Mouse (Mus musculus) heart, postnatal 10 days (tissue): ENCODE measurements around the gene Ms4a7. TPM values are rescaled to one million over a fixed set of nuclear protein-coding genes. Genes with fewer than 3 reads are reported as not detected.
"Not testable (repeated sequence)": the region's sequence is repeated elsewhere in the genome, so short reads cannot be mapped to it uniquely, and the experiment has no call there.

ENCODE experiments used
- DNase-seq, 2 experiments: peaks; one replicate each; pipeline ENCODE4 v3.0.0; 2021
- intact Hi-C: fragments of 180-260 bp; cut with DNase I; formaldehyde crosslinking; loops from one replicate; pipeline ENCODE4 v1.15.1; 2025
- total RNA-seq, 2 experiments: library from RNA; stranded (reverse); gene quantifications; 2 replicates each; pipeline ENCODE4 v1.2.3; 2021

The Ms4a7 gene
- total RNA-seq: under 1 TPM; 0.89 to 0.97 TPM

DNA sequence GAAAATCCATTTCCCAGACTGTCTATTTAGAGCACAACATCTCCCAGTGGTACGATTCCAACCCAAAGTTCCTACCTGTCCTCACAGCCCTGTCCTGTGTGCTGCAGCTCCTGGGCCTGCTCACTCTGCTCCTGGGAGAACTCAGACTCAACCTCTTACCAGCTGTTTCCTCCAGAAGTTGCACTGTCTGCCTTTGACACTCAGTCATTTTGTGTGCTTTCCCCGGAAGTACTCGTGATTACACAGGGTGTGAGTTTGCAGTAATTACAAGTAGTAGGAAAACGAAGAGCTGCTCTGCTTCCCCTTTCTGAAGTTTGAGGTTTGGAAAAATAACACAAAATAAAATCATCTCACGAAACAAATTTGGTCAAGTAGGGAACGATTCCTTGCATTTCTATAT is at the start of gene Ms4a7:
Gene Ms4a7 (minus strand): TSS at position 215 of the 400 bp plus-strand sequence.
- no peak for DNase-seq
- intact Hi-C loops: no loop called here

GRCm38 (mm10) chr19:11376399-11376798 is 40.5 kb upstream of the Ms4a7 start:
- intact Hi-C loops: no loop called here
- DNase-seq: no peak

- intact Hi-C loops: no loop called here
- DNase-seq: no peak
These were observed 39.3 kb upstream of the Ms4a7 start, which contains the start of gene Ms4a4a for GRCm38 (mm10) chr19:11375273-11375672. TSS of gene Ms4a4a (plus strand) at chr19:11375523.

DNA sequence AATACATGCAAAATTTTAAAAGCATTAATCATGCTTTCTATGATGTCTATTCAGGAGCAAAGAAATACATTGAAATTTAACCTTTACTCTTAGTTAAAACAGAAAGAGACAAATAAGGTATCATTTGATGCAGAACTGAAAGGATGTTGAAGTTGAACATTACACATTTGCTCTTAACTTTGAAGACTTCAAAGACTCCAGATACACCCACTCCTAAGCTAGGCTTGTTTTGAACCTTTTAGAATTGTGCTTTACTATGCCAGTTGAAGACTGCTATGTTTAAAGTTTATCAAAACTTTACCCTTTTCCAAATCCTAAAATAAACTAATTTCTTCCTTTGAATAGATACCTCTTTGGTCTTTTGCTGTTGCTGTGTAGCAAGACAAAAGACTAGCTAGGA is 35.2 kb upstream of the Ms4a7 start:
- intact Hi-C loops: no loop called here

GRCm38 (mm10) chr19:11368310-11368709 is 32.4 kb upstream of the Ms4a7 start:
- DNase-seq: no peak
- intact Hi-C loops: no loop called here

More for the DNA sequence above, 35.2 kb upstream of the Ms4a7 start:
- no peak for DNase-seq

- intact Hi-C loops: no loop called here
- no peak for DNase-seq
These were observed 26.1 kb upstream of the Ms4a7 start for GRCm38 (mm10) chr19:11362002-11362401.

DNA sequence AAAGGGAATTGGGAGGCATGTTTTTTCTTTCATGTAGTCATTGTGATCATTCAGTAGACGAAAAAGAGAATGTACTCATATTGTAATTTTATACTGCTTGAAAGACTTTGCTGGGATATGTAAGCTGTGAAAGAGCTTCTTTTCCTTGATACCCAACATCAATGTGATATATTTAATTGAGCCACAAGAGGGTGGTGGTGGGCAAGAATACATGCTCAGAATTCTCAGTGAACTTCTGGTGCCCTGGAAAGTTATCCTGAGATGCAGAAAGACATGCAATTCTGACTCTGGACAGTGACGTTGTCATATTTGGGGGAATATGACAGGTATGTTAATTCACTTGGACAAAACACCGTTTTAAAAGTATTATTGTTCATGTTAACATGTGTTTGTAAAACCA is 24.2 kb upstream of the Ms4a7 start:
- intact Hi-C loops: no loop called here

DNA sequence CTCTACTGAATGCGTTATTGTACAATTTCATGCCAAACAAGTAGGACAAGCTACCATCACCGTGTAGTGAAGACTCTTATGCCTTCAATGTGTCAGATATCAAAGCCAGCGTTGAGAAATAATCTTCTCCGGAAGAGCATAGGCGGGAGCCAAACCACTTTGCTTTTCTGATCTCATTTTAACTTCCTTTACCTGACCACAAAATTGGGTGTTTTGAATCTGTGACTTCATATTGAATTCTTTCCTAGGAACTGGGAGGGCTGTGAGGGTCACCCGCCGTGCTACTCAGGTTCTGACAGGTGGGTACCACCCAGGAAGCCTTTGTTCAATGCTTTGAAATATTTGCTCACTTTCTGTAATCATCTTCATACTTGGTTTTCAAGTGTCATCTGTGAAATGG is 19.8 kb upstream of the Ms4a7 start:
- intact Hi-C loops: loop anchor here (10.0 kb wide), 1 partner anchor 409 kb away; no protein-coding TSS in a partner anchor

More for the DNA sequence above, 24.2 kb upstream of the Ms4a7 start:
- DNase-seq: peak in 1 of 2 experiments; percentile 8

GRCm38 (mm10) chr19:11351878-11352277 is 15.9 kb upstream of the Ms4a7 start:
- peak; percentile 9 to 23 for DNase-seq
- intact Hi-C loops: loop anchor here (5.0 to 10.0 kb wide), 2 partner anchors 250 to 413 kb away; partner anchors contain the start of gene Ms4a6d

More for the DNA sequence above, 19.8 kb upstream of the Ms4a7 start:
- DNase-seq: no peak

DNA sequence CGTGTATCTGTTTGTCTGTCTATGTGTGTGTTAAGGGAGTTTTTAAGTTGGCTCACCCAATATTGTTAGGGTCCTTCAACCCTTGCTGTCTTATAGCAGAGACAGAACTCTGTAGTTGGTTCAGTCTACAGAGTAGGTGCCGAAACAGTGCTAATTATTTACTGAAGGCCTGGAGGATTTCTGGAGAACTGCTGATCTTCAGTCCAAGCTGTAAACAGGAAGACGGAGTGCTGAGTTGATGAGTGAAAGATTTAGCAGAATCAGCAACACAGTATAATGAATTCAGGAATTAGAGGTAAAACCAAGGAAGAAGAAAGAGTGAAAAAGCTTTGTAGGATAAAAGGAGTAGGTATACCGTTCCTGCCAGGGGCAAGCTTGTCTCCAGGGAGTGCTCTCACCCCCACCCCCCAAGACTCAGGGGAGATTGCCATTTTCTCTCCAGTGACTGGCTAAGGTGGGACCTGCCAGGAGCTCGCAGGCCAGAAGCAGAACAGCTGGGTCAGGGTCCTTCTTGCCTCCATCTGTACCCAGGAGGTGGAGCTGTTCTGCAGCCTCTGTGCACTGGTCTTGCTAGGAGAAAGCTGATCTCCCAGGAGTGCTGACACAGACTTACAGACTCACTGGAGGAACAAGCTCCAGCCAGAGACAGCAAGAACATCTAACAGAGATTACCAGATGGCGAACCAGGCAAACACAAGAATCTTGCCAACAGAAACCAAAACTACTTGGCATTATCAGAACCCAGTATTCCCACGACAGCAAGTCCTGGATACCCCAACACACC is 13.9 kb upstream of the Ms4a7 start:
- DNase-seq: peak; percentile 7 to 16
- intact Hi-C loops: loop anchor here (5.0 to 10.0 kb wide), 2 partner anchors 252 to 415 kb away; partner anchors contain the start of gene Ms4a6d

DNA sequence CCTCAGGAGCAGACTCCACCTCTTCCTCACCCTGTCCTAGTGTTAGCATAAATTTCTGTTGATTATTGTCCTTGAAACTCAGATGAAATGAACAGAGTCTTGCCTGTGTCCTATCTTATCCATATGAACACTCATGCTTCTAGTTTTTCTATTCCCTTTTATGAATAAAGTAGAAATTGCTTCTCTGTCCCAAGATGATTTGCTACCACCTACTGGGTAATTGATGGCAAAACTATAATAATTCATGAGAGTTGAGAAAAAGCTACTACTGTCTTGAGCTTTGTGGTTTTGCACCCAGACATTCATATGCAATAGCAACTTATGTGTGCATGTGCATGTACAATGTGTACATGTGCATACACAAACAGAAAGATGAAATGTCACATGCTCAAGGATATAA is 8.0 kb upstream of the Ms4a7 start:
- DNase-seq: no peak
- intact Hi-C loops: no loop called here

- DNase-seq: no peak
- intact Hi-C loops: no loop called here
These were observed 7.2 kb upstream of the Ms4a7 start for GRCm38 (mm10) chr19:11343147-11343546.

- no peak for DNase-seq
These were observed 14.8 kb downstream of the Ms4a7 start for GRCm38 (mm10) chr19:11321123-11321522.

DNA sequence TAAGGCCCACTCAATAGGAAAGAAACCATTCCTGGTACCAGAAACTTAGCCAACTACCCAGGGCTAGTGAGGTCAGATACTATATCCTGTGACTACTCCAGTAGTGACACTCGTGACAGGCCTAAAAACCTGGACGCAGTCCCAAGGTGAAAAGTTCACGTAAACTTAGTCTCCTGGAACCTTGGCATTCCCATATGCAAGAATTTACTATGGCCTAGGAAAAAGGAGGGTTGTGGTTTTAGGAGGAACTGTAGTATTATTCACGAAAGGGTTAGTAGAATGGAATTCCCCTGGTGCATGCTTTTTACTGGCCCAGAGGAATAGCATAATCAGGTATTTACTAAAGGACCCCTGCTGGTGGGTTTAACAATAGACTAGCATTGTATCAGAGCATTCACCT is 19.2 kb downstream of the Ms4a7 start:
- intact Hi-C loops: no loop called here

More at GRCm38 (mm10) chr19:11321123-11321522, 14.8 kb downstream of the Ms4a7 start:
- intact Hi-C loops: no loop called here

DNA sequence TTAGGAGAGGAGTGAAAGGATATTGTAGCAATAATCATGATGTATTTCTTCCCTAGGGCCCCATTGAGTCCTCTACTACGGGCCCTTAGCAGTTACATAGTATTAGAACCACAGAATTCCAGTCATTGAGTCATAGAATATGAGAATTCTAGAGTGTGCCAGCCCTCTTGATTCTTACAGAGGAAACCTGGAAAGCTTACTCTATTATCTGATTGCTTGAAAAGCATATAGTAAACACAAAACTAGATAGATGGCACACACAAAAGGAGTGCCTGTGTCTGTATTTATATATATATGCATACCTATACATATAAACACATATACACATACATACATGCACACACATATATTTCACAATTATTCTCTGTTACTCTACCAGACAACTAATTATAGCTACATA is 21.6 kb downstream of the Ms4a7 start, which contains the start of gene Ms4a14:
Gene Ms4a14 (minus strand): TSS at position 101 of the 400 bp plus-strand sequence.
- intact Hi-C loops: no loop called here
- no peak for DNase-seq

More for the DNA sequence above, 19.2 kb downstream of the Ms4a7 start:
- no peak for DNase-seq

DNA sequence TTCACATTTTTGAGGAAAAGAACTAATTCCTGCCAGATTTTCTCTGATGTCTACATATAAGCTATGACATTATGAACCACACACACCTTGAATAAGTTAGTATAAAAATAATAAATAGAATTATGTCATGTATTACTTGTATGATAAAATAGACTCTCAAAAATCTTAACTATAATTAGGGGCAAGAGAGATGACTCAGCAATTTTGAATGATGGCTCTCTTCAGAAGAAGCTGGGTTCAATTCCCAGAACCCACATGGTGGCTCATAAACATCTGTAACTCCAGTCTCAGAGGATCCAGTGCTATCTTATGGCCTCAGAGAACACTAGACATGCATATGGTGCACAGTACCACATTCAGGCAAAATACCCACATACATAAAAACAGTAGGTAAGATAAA is 27.1 kb downstream of the Ms4a7 start:
- intact Hi-C loops: no loop called here

DNA sequence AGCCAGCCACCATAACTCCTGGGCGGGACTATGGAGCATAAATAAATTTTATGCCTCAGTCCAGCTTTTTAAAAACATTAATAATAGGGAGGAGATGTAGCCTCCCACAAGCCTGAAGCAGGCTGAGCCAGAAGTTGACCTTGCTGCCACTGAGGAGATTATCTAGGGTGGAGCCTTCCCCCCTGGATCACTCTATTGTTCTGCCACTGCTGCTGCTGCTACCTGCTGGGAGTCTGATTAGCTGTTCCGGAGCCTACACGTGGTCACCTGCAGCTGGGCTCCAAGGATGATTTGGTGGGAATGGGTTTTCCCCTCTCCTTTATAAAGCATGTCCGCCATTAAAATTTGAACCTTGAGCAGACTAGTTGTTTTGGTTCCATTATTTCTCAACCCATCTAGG is 36.4 kb downstream of the Ms4a7 start:
- DNase-seq, intact Hi-C loops: not testable (repeated sequence)

More for the DNA sequence above, 27.1 kb downstream of the Ms4a7 start:
- no peak for DNase-seq

- intact Hi-C loops: no loop called here
- DNase-seq: no peak
These were observed 37.0 kb downstream of the Ms4a7 start for GRCm38 (mm10) chr19:11298939-11299338.

DNA sequence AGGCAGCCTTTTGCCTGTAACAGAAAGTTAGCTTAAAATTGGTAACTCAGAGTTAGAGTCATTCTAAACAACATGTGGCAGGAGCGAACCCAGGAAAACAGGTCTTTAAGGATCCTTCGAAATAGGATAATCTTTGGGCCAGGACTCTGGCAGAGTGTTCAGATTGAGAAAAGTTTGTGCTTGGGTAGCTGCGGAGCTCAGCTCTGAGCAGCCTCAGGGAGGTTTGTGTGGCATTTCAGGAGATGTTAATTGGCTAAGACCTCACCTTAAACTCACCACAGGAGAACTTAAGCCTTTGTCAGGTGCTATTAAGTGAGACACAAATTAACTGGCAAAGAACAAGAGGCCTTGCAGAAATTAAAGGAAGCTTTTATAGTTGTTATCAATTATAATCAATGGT is 42.3 kb downstream of the Ms4a7 start:
- DNase-seq, intact Hi-C loops: not testable (repeated sequence)

DNA sequence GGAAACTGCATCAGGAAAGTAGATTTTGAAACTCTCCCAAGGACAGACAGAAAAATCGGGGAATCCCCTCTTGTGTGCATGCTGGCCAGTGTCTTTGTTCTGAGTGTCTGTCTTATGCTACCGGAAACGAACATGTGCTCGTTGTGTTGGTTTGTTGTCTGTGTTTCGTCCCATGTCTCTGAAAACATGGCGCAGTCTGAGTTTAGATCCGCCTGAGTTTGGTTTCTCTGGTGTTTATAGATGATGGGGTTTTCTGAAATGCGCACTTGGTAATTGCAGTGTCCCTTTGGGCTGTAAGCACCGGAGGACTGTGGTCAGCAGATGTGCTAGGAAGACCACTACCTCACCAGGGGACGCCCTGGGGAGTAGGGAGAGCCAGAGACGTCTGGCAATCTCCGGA is 43.0 kb downstream of the Ms4a7 start:
- intact Hi-C loops: no loop called here
- peak; percentile 12 to 37 for DNase-seq

DNA sequence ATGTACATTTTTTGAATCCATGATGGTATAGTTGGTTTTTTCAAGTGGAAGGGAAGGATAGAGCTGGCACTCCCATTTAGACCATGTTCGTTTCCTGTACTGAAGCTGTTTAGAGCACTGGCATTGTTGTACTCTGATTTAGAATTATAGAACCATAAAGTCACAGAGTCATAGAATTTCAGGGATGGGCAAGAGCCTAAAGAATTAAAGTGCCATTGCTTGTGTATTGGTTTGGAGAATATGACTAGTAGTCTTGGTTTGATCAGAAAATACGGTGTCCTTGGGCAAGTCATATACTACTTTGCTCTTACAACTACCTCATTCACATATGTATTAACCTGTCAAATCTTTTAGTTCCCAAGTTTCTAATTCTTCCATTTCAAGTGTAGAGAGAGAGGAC is 52.2 kb downstream of the Ms4a7 start, which contains the start of gene Ms4a5:
Gene Ms4a5 (minus strand): TSS at position 101 of the 400 bp plus-strand sequence.
- intact Hi-C loops: no loop called here

DNA sequence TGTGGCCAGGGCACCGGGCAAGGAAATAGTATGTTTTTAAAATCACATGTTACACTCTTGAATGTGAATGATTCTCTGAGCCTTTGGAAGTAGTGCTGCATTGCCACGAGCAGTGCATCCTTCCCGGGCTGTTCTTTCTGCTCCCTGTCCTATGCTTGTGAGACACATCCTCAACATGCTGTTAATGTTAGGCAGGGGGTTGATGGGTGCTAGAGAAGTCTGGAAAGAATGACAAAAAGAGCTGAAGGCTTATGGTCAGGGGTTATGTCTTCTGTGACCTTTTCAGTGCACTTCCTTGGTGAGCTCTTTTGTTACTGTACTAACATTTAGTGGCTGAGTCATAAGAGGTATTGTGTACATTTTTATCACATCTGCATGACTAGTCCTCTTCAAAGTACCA is 55.7 kb downstream of the Ms4a7 start:
- no peak for DNase-seq
- intact Hi-C loops: no loop called here

More for the DNA sequence above, 52.2 kb downstream of the Ms4a7 start, which contains the start of gene Ms4a5:
- no peak for DNase-seq
